Mouse (Mus musculus) forebrain, embryonic 10.5 days (tissue): ENCODE measurements around the gene Rbm19. TPM values are rescaled to one million over a fixed set of nuclear protein-coding genes. Genes with fewer than 3 reads are reported as not detected.

Experiments used
- DNase-seq: peaks from one replicate; pipeline ENCODE4 v3.0.0-alpha.2; 2017; ENCODE audit warnings: low spot score; ENCODE audit errors: extremely low spot score
- H3K27ac ChIP-seq: fragments of 300-500 bp; sonication (generic); 2 replicates; pipeline ENCODE4 v1.5.1; 2016; ENCODE audit warnings: mild to moderate bottlenecking
- H3K27me3 ChIP-seq: fragments of 300-500 bp; sonication (generic); 2 replicates; pipeline ENCODE4 v1.6.1; 2016; ENCODE audit warnings: mild to moderate bottlenecking; ENCODE audit not compliant: poor library complexity, severe bottlenecking
- H3K36me3 ChIP-seq: fragments of 300-500 bp; sonication (generic); replicated peaks from 2 replicates; pipeline ENCODE4 v1.6.1; 2016; ENCODE audit warnings: mild to moderate bottlenecking, moderate library complexity
- H3K4me1 ChIP-seq: fragments of 300-500 bp; sonication (generic); 2 replicates; pipeline ENCODE4 v1.6.1; 2016
- H3K4me3 ChIP-seq: fragments of 300-500 bp; sonication (generic); 2 replicates; pipeline ENCODE4 v1.5.1; 2016; ENCODE audit warnings: mild to moderate bottlenecking, moderate library complexity
- H3K9me3 ChIP-seq: fragments of 300-500 bp; sonication (generic); 2 replicates; pipeline ENCODE4 v1.6.1; 2016; ENCODE audit warnings: mild to moderate bottlenecking, moderate library complexity
- WGBS: fragments of 180-500 bp; shearing (Covaris S2); methylation state at CpG from one replicate; pipeline ENCODE4 v1.1.7; 2016; 5-methylcytosine and 5-hydroxymethylcytosine counted together
- polyA plus RNA-seq: library from polyadenylated mRNA; unstranded; fragments of >200 nt; fragmentation: Nextera tagmentation; extraction: Ambion mirVana; gene quantifications from 2 replicates; pipeline ENCODE4 v1.2.1, GENCODE M21; 2016

Gene Rbm19
- 36.2 and 38.4 TPM in 2 replicates for polyA plus RNA-seq

- DNase-seq, result peak; percentile 92
- Histone ChIP-seq H3K4me1 (peaks cover 9% of the 10 kb centered on the region), H3K9me3 (no peaks in the 10 kb centered on the region), H3K27ac (peak within 1 kb of the TSS; percentile 83), H3K36me3 (peaks cover 32% of the 10 kb centered on the region), H3K27me3 (no peaks in the 10 kb centered on the region), H3K4me3 (peak within 1 kb of the TSS; percentile 91)
- WGBS, result under 1% methylated on average over 46 of the region's 46 CpGs
These were observed at the start of gene Rbm19 for GRCm38 (mm10) chr5:120116261-120117050. Gene Rbm19 (plus strand): TSS chr5:120116465.

- no peak for DNase-seq
- WGBS, result 74% methylated on average over 6 of the region's 6 CpGs
- Histone ChIP-seq H3K4me3 (no peak overlapping the region), H3K4me1 (no peaks in the 10 kb centered on the region), H3K27me3 (no peaks in the 10 kb centered on the region), H3K27ac (no peak overlapping the region), H3K9me3 (no peaks in the 10 kb centered on the region), H3K36me3 (no peaks in the 10 kb centered on the region)
These were observed 49.0 kb upstream of the Rbm19 start for GRCm38 (mm10) chr5:120067266-120067665.

GRCm38 (mm10) chr5:120074101-120074500 is 42.2 kb upstream of the Rbm19 start:
- WGBS, result 86% methylated on average over 9 of the region's 9 CpGs
- H3K4me3 ChIP-seq, result no peak overlapping the region
- no peaks in the 10 kb centered on the region for H3K9me3 ChIP-seq
- no peaks in the 10 kb centered on the region for H3K4me1 ChIP-seq
- H3K27me3 ChIP-seq, result no peaks in the 10 kb centered on the region
- no peak overlapping the region for H3K27ac ChIP-seq
- DNase-seq, result no peak
- H3K36me3 ChIP-seq, result no peaks in the 10 kb centered on the region

GRCm38 (mm10) chr5:120080027-120080426 is 36.2 kb upstream of the Rbm19 start:
- no peaks in the 10 kb centered on the region for H3K4me1 ChIP-seq
- peaks cover 6% of the 10 kb centered on the region; the same call in 1 of the 2 replicates for H3K27me3 ChIP-seq
- H3K9me3 ChIP-seq, result no peaks in the 10 kb centered on the region
- no peak for DNase-seq
- no peak overlapping the region for H3K27ac ChIP-seq
- H3K36me3 ChIP-seq, result no peaks in the 10 kb centered on the region
- WGBS, result 77% methylated on average over 9 of the region's 9 CpGs
- no peak overlapping the region for H3K4me3 ChIP-seq

GRCm38 (mm10) chr5:120080468-120080867 is 35.8 kb upstream of the Rbm19 start:
- 83% methylated on average over 6 of the region's 6 CpGs for WGBS

GRCm38 (mm10) chr5:120088561-120088960 is 27.7 kb upstream of the Rbm19 start:
- H3K36me3 ChIP-seq, result no peaks in the 10 kb centered on the region
- H3K4me1 ChIP-seq, result no peaks in the 10 kb centered on the region
- WGBS, result 3% methylated on average over 16 of the region's 16 CpGs
- peaks cover 50% of the 10 kb centered on the region for H3K27me3 ChIP-seq
- peak; percentile 87 for DNase-seq
- H3K27ac ChIP-seq, result no peak overlapping the region
- no peaks in the 10 kb centered on the region for H3K9me3 ChIP-seq
- no peak overlapping the region for H3K4me3 ChIP-seq

More at GRCm38 (mm10) chr5:120080468-120080867, 35.8 kb upstream of the Rbm19 start:
- no peaks in the 10 kb centered on the region for H3K4me1 ChIP-seq
- peaks cover 7% of the 10 kb centered on the region; the same call in 1 of the 2 replicates for H3K27me3 ChIP-seq
- DNase-seq, result no peak
- H3K9me3 ChIP-seq, result no peaks in the 10 kb centered on the region
- no peak overlapping the region for H3K27ac ChIP-seq
- no peaks in the 10 kb centered on the region for H3K36me3 ChIP-seq
- H3K4me3 ChIP-seq, result no peak overlapping the region

GRCm38 (mm10) chr5:120094602-120095001 is 21.7 kb upstream of the Rbm19 start:
- no peak overlapping the region for H3K4me3 ChIP-seq
- no peaks in the 10 kb centered on the region for H3K4me1 ChIP-seq
- H3K27me3 ChIP-seq, result peaks cover 22% of the 10 kb centered on the region
- WGBS, result 61% methylated on average over 7 of the region's 7 CpGs
- DNase-seq, result peak; percentile 50
- H3K27ac ChIP-seq, result no peak overlapping the region
- H3K9me3 ChIP-seq, result no peaks in the 10 kb centered on the region
- H3K36me3 ChIP-seq, result no peaks in the 10 kb centered on the region

- Histone ChIP-seq H3K36me3 (no peaks in the 10 kb centered on the region), H3K27ac (no peak overlapping the region), H3K9me3 (0 out of 2 replicates have a peak, but pooled peaks cover 3% of the 10 kb centered on the region), H3K4me3 (no peak overlapping the region), H3K4me1 (no peaks in the 10 kb centered on the region), H3K27me3 (0 out of 2 replicates have a peak, but pooled peaks cover 11% of the 10 kb centered on the region)
- WGBS, result 73% methylated on average over 9 of the region's 9 CpGs
- DNase-seq, result no peak
These were observed 19.2 kb upstream of the Rbm19 start for GRCm38 (mm10) chr5:120097042-120097441.

- Histone ChIP-seq H3K9me3 (0 out of 2 replicates have a peak, but pooled peaks cover 3% of the 10 kb centered on the region), H3K27ac (no peak overlapping the region), H3K36me3 (no peaks in the 10 kb centered on the region), H3K4me1 (no peaks in the 10 kb centered on the region), H3K27me3 (no peaks in the 10 kb centered on the region), H3K4me3 (no peak overlapping the region)
- no peak for DNase-seq
- 83% methylated on average over 6 of the region's 6 CpGs for WGBS
These were observed 15.5 kb upstream of the Rbm19 start for GRCm38 (mm10) chr5:120100814-120101213.

GRCm38 (mm10) chr5:120102097-120102496 is 14.2 kb upstream of the Rbm19 start:
- Histone ChIP-seq H3K27ac (no peak overlapping the region), H3K9me3 (0 out of 2 replicates have a peak, but pooled peaks cover 3% of the 10 kb centered on the region), H3K4me1 (no peaks in the 10 kb centered on the region), H3K36me3 (no peaks in the 10 kb centered on the region), H3K4me3 (no peak overlapping the region), H3K27me3 (no peaks in the 10 kb centered on the region)
- no peak for DNase-seq
- 91% methylated on average over 8 of the region's 8 CpGs for WGBS

- Histone ChIP-seq H3K4me3 (no peak overlapping the region), H3K27ac (no peak overlapping the region), H3K36me3 (no peaks in the 10 kb centered on the region), H3K9me3 (0 out of 2 replicates have a peak, but pooled peaks cover 3% of the 10 kb centered on the region), H3K4me1 (no peaks in the 10 kb centered on the region), H3K27me3 (peaks cover under 1% of the 10 kb centered on the region; the same call in 1 of the 2 replicates)
- 18% methylated on average over 12 of the region's 12 CpGs for WGBS
- DNase-seq, result peak; percentile 75
These were observed 13.5 kb upstream of the Rbm19 start for GRCm38 (mm10) chr5:120102732-120103131.

GRCm38 (mm10) chr5:120103458-120103857 is 12.8 kb upstream of the Rbm19 start:
- no peaks in the 10 kb centered on the region for H3K36me3 ChIP-seq
- WGBS, result 69% methylated on average over 12 of the region's 12 CpGs
- no peak for DNase-seq
- 0 out of 2 replicates have a peak, but pooled peaks cover 3% of the 10 kb centered on the region for H3K9me3 ChIP-seq
- no peak overlapping the region for H3K27ac ChIP-seq
- no peak overlapping the region for H3K4me3 ChIP-seq
- no peaks in the 10 kb centered on the region for H3K4me1 ChIP-seq
- peaks cover 6% of the 10 kb centered on the region; the same call in 1 of the 2 replicates for H3K27me3 ChIP-seq

- Histone ChIP-seq H3K4me3 (no peak overlapping the region), H3K27me3 (peaks cover 10% of the 10 kb centered on the region; the same call in 1 of the 2 replicates), H3K36me3 (no peaks in the 10 kb centered on the region), H3K4me1 (no peaks in the 10 kb centered on the region), H3K27ac (no peak overlapping the region), H3K9me3 (no peaks in the 10 kb centered on the region)
- DNase-seq, result peak; percentile 32
- 29% methylated on average over 12 of the region's 12 CpGs for WGBS
These were observed 9.7 kb upstream of the Rbm19 start for GRCm38 (mm10) chr5:120106424-120107073.
